Mouse (Mus musculus): ENCODE measurements at regions not wholly inside any gene's neighbourhood (a gene's known extent, or its start where the extent isn't known, plus 50 kb on each side); places are given as distances from the start of the nearest gene placed in this dataset.

DNA sequence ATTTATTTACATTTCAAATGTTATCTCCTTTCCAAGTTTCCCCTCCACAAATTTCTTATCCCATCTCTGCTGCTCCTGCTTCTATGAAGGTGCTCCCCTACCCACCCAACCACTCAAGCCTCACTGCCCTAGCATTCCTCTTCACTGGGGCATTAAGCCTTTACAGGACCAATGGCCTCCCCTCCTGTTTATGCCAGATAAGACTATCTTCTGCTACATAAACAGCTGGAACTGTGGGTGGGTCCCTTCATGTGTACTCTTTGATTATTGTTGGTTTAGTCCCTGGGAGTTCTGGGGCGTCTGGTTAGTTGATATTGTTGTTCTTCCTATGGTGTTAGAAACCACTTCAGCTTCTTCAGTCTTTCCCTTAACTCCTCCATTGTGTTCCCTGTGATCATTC is 1164.1 kb upstream of the Got2 start:
- DNase-seq (ENCODE audit: low spot score) = no peak

DNA sequence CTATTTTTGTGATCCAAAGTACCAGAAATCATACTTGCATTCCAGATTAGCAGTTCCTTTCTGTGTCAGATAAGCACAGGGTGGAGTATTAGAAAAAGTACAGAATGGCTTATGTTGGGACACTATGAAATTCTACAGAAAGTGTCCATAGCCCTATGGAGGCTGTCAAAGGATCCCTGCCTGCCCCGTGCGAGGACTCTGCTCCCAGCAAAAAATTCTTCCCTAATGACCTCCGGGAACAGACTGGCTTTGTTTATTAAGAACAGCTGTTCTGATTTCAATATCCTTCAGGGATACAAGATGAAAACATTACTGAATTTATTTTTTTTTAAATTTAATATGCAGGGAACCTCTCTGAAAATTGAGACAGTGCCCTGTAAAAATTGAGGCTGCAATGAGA is 1151.4 kb upstream of the Got2 start:
- DNase-seq (ENCODE audit: low spot score) = no peak

DNA sequence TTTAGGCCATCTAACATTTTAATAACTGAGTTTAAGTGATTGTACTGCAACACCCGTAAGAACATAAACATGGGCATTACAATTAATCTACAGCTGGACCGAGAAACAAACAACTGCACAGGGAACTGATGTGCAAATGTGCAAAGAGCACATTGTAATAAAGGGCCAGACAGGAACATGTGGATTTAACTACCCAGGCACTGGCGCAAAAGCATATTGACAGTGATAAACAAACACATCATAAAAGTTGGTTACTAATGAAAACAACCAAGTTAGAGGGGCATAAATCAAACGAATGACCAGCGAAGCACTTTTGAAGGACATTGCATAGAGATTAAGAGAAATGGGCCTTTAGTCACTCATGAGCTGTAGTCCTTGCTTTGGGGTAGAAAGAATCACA is 1150.5 kb upstream of the Got2 start:
- DNase-seq (ENCODE audit: low spot score) = no peak

DNA sequence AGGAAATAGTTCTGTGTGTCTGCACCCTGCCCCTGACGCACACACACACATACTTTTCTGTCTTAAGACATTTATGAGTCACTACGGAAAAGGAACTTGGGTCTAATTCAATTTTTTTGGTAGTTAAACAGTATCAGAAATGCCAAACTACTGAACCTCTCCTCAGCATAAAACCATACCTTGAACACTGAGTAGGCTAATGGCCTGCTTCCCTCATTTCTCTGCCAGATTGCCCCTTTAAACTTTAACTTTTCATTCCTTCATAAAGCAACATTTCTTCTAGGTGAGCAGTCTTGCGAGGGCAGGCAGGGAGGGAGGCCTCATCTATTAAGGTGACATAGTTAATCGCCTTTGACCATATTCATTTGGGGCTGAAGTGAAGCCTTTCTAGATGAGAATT is 1143.8 kb upstream of the Got2 start:
- DNase-seq (ENCODE audit: low spot score) = no peak

DNA sequence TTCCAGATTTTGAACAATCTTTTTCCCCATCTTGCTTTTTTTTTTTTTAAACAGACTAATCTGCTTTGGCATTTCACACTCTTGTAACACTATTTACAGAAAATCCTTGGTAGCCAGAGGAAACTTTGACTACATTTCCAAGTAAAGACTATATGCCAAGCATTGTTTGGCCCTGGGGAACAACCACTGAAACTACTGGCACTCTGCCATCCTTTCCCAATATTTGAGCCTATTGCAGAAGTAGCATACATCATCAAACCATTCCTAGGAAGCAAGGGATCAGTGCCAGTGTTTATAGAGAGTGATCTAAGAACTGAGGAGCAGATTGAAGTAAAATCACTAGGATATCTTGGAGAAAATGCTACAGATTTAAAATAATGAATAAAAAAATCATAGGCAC is 1127.2 kb upstream of the Got2 start:
- DNase-seq (ENCODE audit: low spot score) = no peak

DNA sequence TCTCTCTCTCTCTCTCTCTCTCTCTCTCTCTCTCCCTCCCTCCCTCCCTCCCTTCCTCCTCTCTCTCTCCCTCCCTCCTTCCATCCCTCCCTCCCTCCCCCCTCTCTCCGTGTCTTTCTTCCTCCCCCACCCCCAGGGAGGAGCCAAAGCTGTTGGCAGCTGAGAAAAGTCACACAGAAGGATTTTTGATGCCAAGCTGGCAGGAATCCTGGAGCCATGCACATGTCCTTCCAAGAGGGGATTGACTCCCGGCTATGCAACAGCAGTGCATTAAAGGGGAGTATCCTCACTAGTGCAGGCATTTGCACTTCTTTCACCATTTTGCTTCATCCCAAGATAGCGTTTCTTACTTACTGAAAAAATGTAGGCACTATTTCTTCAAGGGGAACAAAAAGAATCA is 1115.8 kb upstream of the Got2 start:
- peak; percentile 4 for DNase-seq (ENCODE audit: low spot score)

DNA sequence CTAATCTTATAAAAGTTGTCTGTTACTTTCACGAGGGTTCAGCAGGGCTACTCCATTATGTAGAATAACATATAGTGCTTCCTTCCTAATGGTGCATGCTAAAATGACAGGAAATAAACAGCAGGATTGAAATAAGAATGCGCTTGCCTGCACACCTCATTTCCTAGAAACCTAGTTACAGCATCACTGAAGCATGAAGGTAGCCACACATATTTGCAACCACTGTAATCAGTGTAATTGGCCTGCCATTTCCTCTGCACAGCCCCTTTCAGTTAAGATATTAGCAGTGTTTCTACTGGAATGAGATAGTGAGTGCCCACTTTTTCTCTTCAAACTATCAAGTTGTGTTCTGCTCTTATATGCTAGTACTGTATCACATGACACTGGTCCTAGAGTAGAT is 1094.8 kb upstream of the Got2 start:
- DNase-seq (ENCODE audit: low spot score) = no peak
